34 mouse cellular contexts compared by ENCODE assay signal in the genomic region with DNA sequence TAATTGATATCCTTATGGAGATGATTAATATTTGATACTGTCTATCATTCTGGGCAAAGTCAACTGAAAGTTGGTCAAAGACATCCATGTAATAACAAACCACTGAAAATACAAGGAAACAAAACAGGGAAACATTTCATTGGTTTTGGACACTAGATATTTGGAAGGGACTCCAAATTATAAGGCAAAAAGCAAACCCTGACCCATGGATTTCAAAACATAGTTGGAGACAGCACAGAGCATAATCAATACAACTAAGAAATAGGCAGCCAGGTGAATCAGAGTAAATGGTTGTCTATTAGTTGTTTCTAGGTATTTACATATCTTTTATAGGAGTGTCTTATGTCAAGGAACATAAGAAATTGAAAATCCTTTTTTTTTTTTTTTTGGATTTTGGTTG. TPM values are rescaled to one million over a fixed set of nuclear protein-coding genes. Genes with fewer than 3 reads are reported as not detected.
"Had no signal": no experiment of that assay in that cellular context is flagged by ENCODE, and none has a peak within 500 bp of the region (broad histone marks: within the 10 kb centered on the region; RNA-seq: fewer than 3 reads in every experiment).

No protein-coding gene starts in this region.

- H3K36me3 ChIP-seq: embryonic facial prominence, embryonic 10.5 days; embryonic facial prominence, embryonic 12.5 days; embryonic facial prominence, embryonic 13.5 days; embryonic facial prominence, embryonic 15.5 days; forebrain, embryonic 10.5 days; forebrain, embryonic 12.5 days; forebrain, embryonic 15.5 days had no signal

- H3K4me3 ChIP-seq: embryonic facial prominence, embryonic 10.5 days; embryonic facial prominence, embryonic 12.5 days; embryonic facial prominence, embryonic 13.5 days; embryonic facial prominence, embryonic 15.5 days; erythroblast, embryonic 14.5 days; forebrain, embryonic 10.5 days; forebrain, embryonic 12.5 days; forebrain, embryonic 13.5 days; forebrain, embryonic 15.5 days; gastrocnemius, adult 2 months; heart, adult 2 months had no signal

- H3K9ac ChIP-seq: embryonic facial prominence, embryonic 12.5 days; embryonic facial prominence, embryonic 13.5 days; embryonic facial prominence, embryonic 15.5 days; forebrain, embryonic 12.5 days; forebrain, embryonic 13.5 days; forebrain, embryonic 15.5 days; forebrain, postnatal 0 days had no signal

- H3K9me3 ChIP-seq: embryonic facial prominence, embryonic 10.5 days; embryonic facial prominence, embryonic 12.5 days; embryonic facial prominence, embryonic 13.5 days; embryonic facial prominence, embryonic 15.5 days; forebrain, embryonic 10.5 days; forebrain, embryonic 12.5 days; forebrain, embryonic 13.5 days; forebrain, embryonic 15.5 days had no signal

- H3K27me3 ChIP-seq: embryonic facial prominence, embryonic 12.5 days; embryonic facial prominence, embryonic 13.5 days; embryonic facial prominence, embryonic 15.5 days; forebrain, embryonic 12.5 days; forebrain, embryonic 13.5 days; forebrain, embryonic 15.5 days had no signal

- ATAC-seq: forebrain, embryonic 13.5 days; forebrain, embryonic 14.5 days; forebrain, embryonic 15.5 days; forebrain, embryonic 16.5 days; forebrain, postnatal 0 days had no signal

- DNase-seq: cerebellum, adult 8-10 months; cerebellum, adult 9-10 months; cerebellum, adult 9-11 months; cerebellum, postnatal 10 days; cerebellum, postnatal 14 days; cerebellum, postnatal 25 days; cerebellum, postnatal 36 days; embryo, embryonic 11 days; forebrain, postnatal 0 days; gastrocnemius, adult 2 months; gastrocnemius, postnatal 10 days; gastrocnemius, postnatal 14 days; gastrocnemius, postnatal 25 days; gastrocnemius, postnatal 36 days; heart, adult 11 months; heart, adult 18-20 months; heart, adult 2 months had no signal

- H3K4me2 ChIP-seq: embryonic facial prominence, embryonic 12.5 days; embryonic facial prominence, embryonic 13.5 days; embryonic facial prominence, embryonic 15.5 days; forebrain, embryonic 12.5 days; forebrain, embryonic 13.5 days; forebrain, embryonic 15.5 days had no signal

- H3K27ac ChIP-seq: embryonic facial prominence, embryonic 10.5 days; embryonic facial prominence, embryonic 12.5 days; embryonic facial prominence, embryonic 13.5 days; embryonic facial prominence, embryonic 15.5 days; forebrain, embryonic 10.5 days; forebrain, embryonic 12.5 days; forebrain, embryonic 13.5 days; forebrain, embryonic 15.5 days; gastrocnemius, adult 2 months; heart, adult 2 months had no signal

- H3K4me1 ChIP-seq: embryonic facial prominence, embryonic 10.5 days; embryonic facial prominence, embryonic 12.5 days; embryonic facial prominence, embryonic 13.5 days; embryonic facial prominence, embryonic 15.5 days; forebrain, embryonic 10.5 days; forebrain, embryonic 12.5 days; forebrain, embryonic 13.5 days; forebrain, embryonic 15.5 days had no signal

RNA-seq across cellular contexts. Expression of gene Cfhr2, which starts 5.2 kb away (rescaled TPM):
- total RNA-seq: common myeloid progenitor, adult 5-6 weeks; forebrain, postnatal 0 days; gastrocnemius, postnatal 36 days; granulocyte monocyte progenitor cell, adult 5-6 weeks had no signal
- polyA plus RNA-seq: cortical plate, adult 2 months; embryonic facial prominence, embryonic 10.5 days; embryonic facial prominence, embryonic 11.5 days; embryonic facial prominence, embryonic 12.5 days; erythroblast, embryonic 14.5 days; forebrain, embryonic 10.5 days; forebrain, embryonic 11.5 days; forebrain, embryonic 12.5 days; forebrain, embryonic 13.5 days; forebrain, embryonic 14.5 days; forebrain, embryonic 15.5 days; forebrain, embryonic 16.5 days; forebrain, postnatal 0 days; gonadal fat pad, adult 2 months; heart, adult 2 months had no signal
